Mouse (Mus musculus): ENCODE results near the gene Dclre1c.

The Dclre1c gene

GRCm38 (mm10) chr2:3474861-3475283 is 50.9 kb downstream of the Dclre1c start, which contains the start of gene Suv39h2:
Gene Suv39h2, minus strand, starts transcription at chr2:3475031.
- peak; percentile 83 for DNase-seq (ENCODE audit: low read depth, low spot score)

DNA sequence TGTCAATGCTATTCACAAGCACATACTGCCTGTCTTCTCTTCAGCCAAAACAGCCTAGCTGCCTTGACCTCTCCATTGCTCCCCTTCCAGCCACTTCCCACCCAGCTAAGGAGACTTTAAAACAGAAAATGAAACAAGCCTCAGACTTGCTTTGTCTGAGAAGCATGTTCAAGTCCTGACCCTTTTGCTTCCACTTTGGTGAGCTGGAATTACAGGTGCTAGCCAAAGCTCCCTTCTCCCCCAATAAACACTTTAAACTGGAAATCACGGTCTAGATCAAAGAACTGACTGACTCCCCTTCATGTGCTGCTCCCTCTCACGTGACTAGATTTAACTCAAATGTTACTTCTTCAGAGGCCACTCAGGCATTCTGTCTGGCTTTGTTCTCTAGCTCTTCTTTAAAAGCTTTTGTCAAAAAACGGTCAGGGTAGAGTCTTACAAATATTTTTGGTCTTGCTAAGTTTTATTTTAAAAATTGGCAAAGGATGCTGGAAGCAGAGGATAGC is 51.9 kb downstream of the Dclre1c start:
- no peak for DNase-seq (ENCODE audit: low read depth, low spot score)

DNA sequence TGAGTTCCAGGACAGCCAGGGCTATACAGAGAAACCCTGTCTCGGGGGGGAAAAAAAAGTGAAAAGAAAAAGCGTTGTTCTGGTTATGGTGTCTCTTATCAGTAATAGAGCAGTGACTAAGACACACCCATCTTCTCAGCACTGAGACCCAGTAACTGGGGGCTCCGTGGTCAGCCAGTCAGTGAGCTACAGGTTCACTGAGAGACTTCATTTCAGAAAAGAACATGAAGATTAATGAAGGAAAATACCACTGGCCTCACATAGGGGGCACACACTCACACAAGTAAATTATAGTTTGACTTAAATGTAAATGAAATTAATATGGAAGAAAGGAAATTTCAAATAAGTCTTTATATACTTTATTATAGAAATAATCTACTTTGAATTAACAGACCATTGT is 56.3 kb downstream of the Dclre1c start:
- DNase-seq (ENCODE audit: low read depth, low spot score): no peak

DNA sequence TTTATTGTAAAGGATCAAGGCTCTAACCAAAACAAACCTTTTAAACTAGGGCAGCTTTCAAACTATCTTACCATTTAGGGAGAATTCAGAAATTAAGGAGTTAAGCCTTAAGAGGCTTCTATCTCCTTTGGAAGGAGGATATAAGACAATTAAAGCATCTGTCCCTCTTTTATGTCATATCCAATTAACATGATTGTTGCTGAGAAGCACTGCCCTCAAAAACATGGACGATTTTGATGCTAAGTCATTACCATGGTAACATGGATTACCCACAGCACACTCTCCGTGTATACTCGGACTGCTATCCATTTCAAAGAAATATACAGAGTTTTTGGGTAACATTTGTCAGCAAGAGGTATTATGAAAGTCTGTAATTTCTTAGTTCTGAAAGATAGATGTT is 65.9 kb downstream of the Dclre1c start:
- DNase-seq (ENCODE audit: low read depth, low spot score): no peak

- DNase-seq (ENCODE audit: low read depth, low spot score): no peak
Observed at GRCm38 (mm10) chr2:3493833-3494409, 70.0 kb downstream of the Dclre1c start.

- no peak for DNase-seq (ENCODE audit: low read depth, low spot score)
Observed at GRCm38 (mm10) chr2:3499543-3499942, 75.6 kb downstream of the Dclre1c start.

GRCm38 (mm10) chr2:3500886-3501285 is 77.0 kb downstream of the Dclre1c start:
- DNase-seq (ENCODE audit: low read depth, low spot score): no peak

DNA sequence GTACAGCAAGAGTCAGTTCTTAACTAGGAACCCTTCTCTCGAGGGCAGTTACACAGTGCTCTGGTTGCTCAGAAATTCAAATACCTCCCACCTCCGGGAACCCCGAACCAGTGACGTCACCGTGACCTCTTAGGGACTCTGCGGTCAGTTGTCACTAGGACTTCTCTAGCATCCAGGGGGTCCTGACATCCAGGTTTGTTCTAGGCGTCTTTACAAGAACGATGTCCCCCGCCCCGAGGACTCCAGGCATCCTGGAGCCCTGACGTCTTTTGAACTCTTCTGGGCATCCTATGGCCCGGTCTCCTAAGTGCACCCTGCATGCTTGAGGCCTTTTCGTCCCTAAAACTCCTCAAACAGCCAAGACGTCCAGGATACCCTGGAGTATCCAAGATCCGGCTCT is 88.1 kb downstream of the Dclre1c start:
- DNase-seq (ENCODE audit: low read depth, low spot score): no peak

- peak; percentile 99 for DNase-seq (ENCODE audit: low read depth, low spot score)
Observed at GRCm38 (mm10) chr2:3512552-3513454, 88.9 kb downstream of the Dclre1c start, which contains the start of the genes Gm45902, Hspa14 and Cdnf. Gene Gm45902, minus strand, starts transcription at chr2:3512790. Gene Hspa14, minus strand, starts transcription at chr2:3512814. Gene Cdnf, plus strand, starts transcription at chr2:3513030.
